Mouse (Mus musculus): Measurements from ENCODE around the gene Micall1. TPM values are rescaled to one million over a fixed set of nuclear protein-coding genes. Genes with fewer than 3 reads are reported as not detected.

Micall1 gene
- polyA plus RNA-seq, 1 experiment from 2014 or later = 3.0 TPM

GRCm38 (mm10) chr15:79134496-79135270 lies 26.0 kb downstream of the Micall1 start:
- no peak overlapping the region for H3K4me2 ChIP-seq
- no peak for ATAC-seq
- 73% methylated on average over 9 of the region's 9 CpGs for WGBS (ENCODE audit: insufficient replicate concordance)
- no peak overlapping the region for H3K9ac ChIP-seq
- H3K4me3 ChIP-seq = no peak overlapping the region
- H3K4me1 ChIP-seq = no peaks in the 10 kb centered on the region
- no peak overlapping the region for H3K27ac ChIP-seq
- H3K9me3 ChIP-seq (replicated peaks) = no peaks in the 10 kb centered on the region
- peaks cover 47% of the 10 kb centered on the region for H3K36me3 ChIP-seq
- peaks cover 4% of the 10 kb centered on the region; the same call in 1 of the 2 replicates for H3K27me3 ChIP-seq (replicated peaks)

- H3K9ac ChIP-seq = no peak overlapping the region
- no peak overlapping the region for H3K27ac ChIP-seq
- H3K4me1 ChIP-seq = peaks cover 6% of the 10 kb centered on the region
- no peak overlapping the region for H3K4me3 ChIP-seq
- no peak for ATAC-seq
- peaks cover 10% of the 10 kb centered on the region; the same call in 1 of the 2 replicates for H3K27me3 ChIP-seq (replicated peaks)
- H3K4me2 ChIP-seq = no peak overlapping the region
- 68% methylated on average over 9 of the region's 9 CpGs for WGBS (ENCODE audit: insufficient replicate concordance)
- H3K9me3 ChIP-seq (replicated peaks) = no peaks in the 10 kb centered on the region
- H3K36me3 ChIP-seq = peaks cover 41% of the 10 kb centered on the region
Measured at GRCm38 (mm10) chr15:79135332-79135731, 26.6 kb downstream of the Micall1 start.

GRCm38 (mm10) chr15:79135783-79136575 lies 27.3 kb downstream of the Micall1 start:
- Histone ChIP-seq H3K9ac (no peak overlapping the region), H3K4me1 (peaks cover 12% of the 10 kb centered on the region), H3K9me3 (replicated peaks) (no peaks in the 10 kb centered on the region), H3K4me2 (no peak overlapping the region), H3K36me3 (peaks cover 34% of the 10 kb centered on the region), H3K27ac (no peak overlapping the region), H3K27me3 (replicated peaks) (peaks cover 10% of the 10 kb centered on the region; the same call in 1 of the 2 replicates), H3K4me3 (no peak overlapping the region)
- 62% methylated on average over 11 of the region's 11 CpGs for WGBS (ENCODE audit: insufficient replicate concordance)
- no peak for ATAC-seq

- H3K4me3 ChIP-seq = no peak overlapping the region
- H3K4me1 ChIP-seq = peaks cover 25% of the 10 kb centered on the region
- no peak overlapping the region for H3K27ac ChIP-seq
- no peak overlapping the region; the same call in 1 of the 2 replicates for H3K4me2 ChIP-seq
- WGBS (ENCODE audit: insufficient replicate concordance) = 45% methylated on average over 10 of the region's 10 CpGs
- H3K9ac ChIP-seq = no peak overlapping the region
- H3K27me3 ChIP-seq (replicated peaks) = peaks cover 10% of the 10 kb centered on the region; the same call in 1 of the 2 replicates
- no peak for ATAC-seq
- H3K9me3 ChIP-seq (replicated peaks) = no peaks in the 10 kb centered on the region
- H3K36me3 ChIP-seq = peaks cover 15% of the 10 kb centered on the region
Measured at GRCm38 (mm10) chr15:79139640-79140039, 30.9 kb downstream of the Micall1 start.

- ATAC-seq = peak; percentile 87
- peaks cover 29% of the 10 kb centered on the region for H3K36me3 ChIP-seq
- H3K27ac ChIP-seq = peak within 1 kb of the TSS; percentile 51
- peaks cover 10% of the 10 kb centered on the region; the same call in 1 of the 2 replicates for H3K27me3 ChIP-seq (replicated peaks)
- H3K4me2 ChIP-seq = peak within 1 kb of the TSS; percentile 97
- WGBS (ENCODE audit: insufficient replicate concordance) = under 1% methylated on average over 57 of the region's 57 CpGs
- H3K4me1 ChIP-seq = peaks cover 25% of the 10 kb centered on the region
- peak within 1 kb of the TSS; percentile 85 for H3K4me3 ChIP-seq
- H3K9me3 ChIP-seq (replicated peaks) = no peaks in the 10 kb centered on the region
- peak within 1 kb of the TSS; percentile 85 for H3K9ac ChIP-seq
Measured at GRCm38 (mm10) chr15:79140866-79141565, 32.3 kb downstream of the Micall1 start, which contains the start of the genes Polr2f and 1700088E04Rik. Polr2f (plus strand) TSS chr15:79141009. 1700088E04Rik (minus strand) TSS chr15:79141253.

GRCm38 (mm10) chr15:79141566-79141917 lies 32.8 kb downstream of the Micall1 start:
- Histone ChIP-seq H3K9me3 (replicated peaks) (no peaks in the 10 kb centered on the region), H3K36me3 (peaks cover 34% of the 10 kb centered on the region), H3K9ac (peak overlapping the region; percentile 85), H3K4me3 (peak overlapping the region; percentile 85), H3K4me2 (peak overlapping the region; percentile 97), H3K4me1 (peaks cover 25% of the 10 kb centered on the region), H3K27ac (peak overlapping the region; percentile 42), H3K27me3 (replicated peaks) (peaks cover 10% of the 10 kb centered on the region; the same call in 1 of the 2 replicates)
- WGBS (ENCODE audit: insufficient replicate concordance) = 1% methylated on average over 7 of the region's 7 CpGs
- peak; percentile 58 for ATAC-seq

- no peak overlapping the region for H3K4me3 ChIP-seq
- ATAC-seq = no peak
- peaks cover 52% of the 10 kb centered on the region for H3K36me3 ChIP-seq
- H3K9ac ChIP-seq = no peak overlapping the region
- H3K27ac ChIP-seq = no peak overlapping the region
- no peak overlapping the region for H3K4me2 ChIP-seq
- 0 out of 2 replicates have a peak, but pooled peaks cover 6% of the 10 kb centered on the region for H3K27me3 ChIP-seq (replicated peaks)
- WGBS (ENCODE audit: insufficient replicate concordance) = 76% methylated on average over 12 of the region's 12 CpGs
- H3K9me3 ChIP-seq (replicated peaks) = no peaks in the 10 kb centered on the region
- peaks cover 25% of the 10 kb centered on the region for H3K4me1 ChIP-seq
Measured at GRCm38 (mm10) chr15:79143316-79143715, 34.6 kb downstream of the Micall1 start.

- Histone ChIP-seq H3K4me2 (no peak overlapping the region), H3K9ac (no peak overlapping the region), H3K9me3 (replicated peaks) (no peaks in the 10 kb centered on the region), H3K4me3 (no peak overlapping the region), H3K4me1 (peaks cover 25% of the 10 kb centered on the region), H3K36me3 (peaks cover 58% of the 10 kb centered on the region), H3K27me3 (replicated peaks) (0 out of 2 replicates have a peak, but pooled peaks cover 6% of the 10 kb centered on the region), H3K27ac (no peak overlapping the region)
- ATAC-seq = no peak
- WGBS (ENCODE audit: insufficient replicate concordance) = 76% methylated on average over 8 of the region's 8 CpGs
Measured at GRCm38 (mm10) chr15:79144021-79144420, 35.3 kb downstream of the Micall1 start.

GRCm38 (mm10) chr15:79145522-79145921 lies 36.8 kb downstream of the Micall1 start:
- no peak for ATAC-seq
- Histone ChIP-seq H3K9me3 (replicated peaks) (no peaks in the 10 kb centered on the region), H3K9ac (no peak overlapping the region), H3K27me3 (replicated peaks) (no peaks in the 10 kb centered on the region), H3K27ac (no peak overlapping the region), H3K4me1 (peaks cover 17% of the 10 kb centered on the region), H3K4me3 (no peak overlapping the region), H3K4me2 (no peak overlapping the region), H3K36me3 (peaks cover 71% of the 10 kb centered on the region)
- 84% methylated on average over 7 of the region's 7 CpGs for WGBS (ENCODE audit: insufficient replicate concordance)

- H3K4me2 ChIP-seq = no peak overlapping the region
- H3K4me1 ChIP-seq = no peaks in the 10 kb centered on the region
- H3K27me3 ChIP-seq (replicated peaks) = no peaks in the 10 kb centered on the region
- peaks cover 86% of the 10 kb centered on the region for H3K36me3 ChIP-seq
- no peaks in the 10 kb centered on the region for H3K9me3 ChIP-seq (replicated peaks)
- peak; percentile 54; the same call in 1 of the 2 replicates for ATAC-seq
- H3K9ac ChIP-seq = no peak overlapping the region
- no peak overlapping the region for H3K27ac ChIP-seq
- 49% methylated on average over 7 of the region's 7 CpGs for WGBS (ENCODE audit: insufficient replicate concordance)
- no peak overlapping the region for H3K4me3 ChIP-seq
Measured at GRCm38 (mm10) chr15:79148533-79148932, 39.8 kb downstream of the Micall1 start.

GRCm38 (mm10) chr15:79151881-79152280 lies 43.2 kb downstream of the Micall1 start:
- no peak overlapping the region for H3K27ac ChIP-seq

More at GRCm38 (mm10) chr15:79151881-79152280, 43.2 kb downstream of the Micall1 start:
- Histone ChIP-seq H3K9me3 (replicated peaks) (no peaks in the 10 kb centered on the region), H3K4me3 (no peak overlapping the region), H3K4me2 (no peak overlapping the region), H3K4me1 (peaks cover 13% of the 10 kb centered on the region; the same call in 1 of the 2 replicates), H3K9ac (no peak overlapping the region), H3K36me3 (peaks cover 52% of the 10 kb centered on the region), H3K27me3 (replicated peaks) (peaks cover 9% of the 10 kb centered on the region)
- ATAC-seq = no peak
- 78% methylated on average over 8 of the region's 8 CpGs for WGBS (ENCODE audit: insufficient replicate concordance)
